Mouse (Mus musculus) kidney, adult 10 weeks (tissue): Measurements from ENCODE around the gene Nek4. TPM values are rescaled to one million over a fixed set of nuclear protein-coding genes. Genes with fewer than 3 reads are reported as not detected.

Experiments
- polyA plus RNA-seq: library from polyadenylated mRNA; stranded (reverse); fragments of 350-450 nt; fragmentation: Illumina TruSeq; extraction: RNeasy Lipid Tissue Mini Kit (QIAGEN cat#74804); gene quantifications from one replicate; pipeline ENCODE4 v1.2.3, GENCODE M21; 2014; ENCODE audit warnings: low read depth, low replicate concordance

Gene Nek4
- polyA plus RNA-seq, result 20.6 TPM

DNA sequence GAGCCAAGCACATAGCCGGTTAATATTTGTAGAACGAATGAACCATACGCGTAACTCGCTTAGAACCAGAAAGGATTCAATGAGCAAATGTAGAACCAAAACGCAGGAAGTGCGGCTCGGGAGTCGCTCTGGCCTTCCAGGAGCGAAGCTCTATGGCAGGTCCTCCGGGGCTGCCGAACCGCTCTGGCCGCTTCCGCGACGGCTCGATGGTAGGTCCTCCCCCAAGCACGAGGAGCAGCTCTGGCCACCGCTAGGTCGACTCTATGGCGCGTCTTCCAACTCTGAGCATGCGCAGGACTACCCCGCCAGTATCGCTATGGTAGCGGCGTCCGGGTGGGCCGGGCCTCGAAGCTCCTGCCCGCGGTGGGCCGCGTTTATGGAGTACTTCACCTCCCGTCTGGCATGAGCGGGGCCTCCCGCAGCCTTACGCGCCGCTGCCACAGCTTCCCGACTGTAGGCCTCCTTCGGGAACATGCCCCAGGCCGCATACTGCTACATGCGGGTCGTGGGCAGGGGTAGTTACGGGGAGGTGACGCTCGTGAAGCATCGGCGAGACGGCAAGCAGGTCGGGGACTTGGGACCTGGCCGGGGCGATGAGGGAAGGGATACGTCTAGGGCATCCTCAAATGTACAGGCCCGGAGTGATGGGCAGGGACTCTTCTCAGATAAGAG, at the start of gene Nek4:
Gene Nek4, plus strand, starts transcription at position 224 of the 672 bp plus-strand sequence.

DNA sequence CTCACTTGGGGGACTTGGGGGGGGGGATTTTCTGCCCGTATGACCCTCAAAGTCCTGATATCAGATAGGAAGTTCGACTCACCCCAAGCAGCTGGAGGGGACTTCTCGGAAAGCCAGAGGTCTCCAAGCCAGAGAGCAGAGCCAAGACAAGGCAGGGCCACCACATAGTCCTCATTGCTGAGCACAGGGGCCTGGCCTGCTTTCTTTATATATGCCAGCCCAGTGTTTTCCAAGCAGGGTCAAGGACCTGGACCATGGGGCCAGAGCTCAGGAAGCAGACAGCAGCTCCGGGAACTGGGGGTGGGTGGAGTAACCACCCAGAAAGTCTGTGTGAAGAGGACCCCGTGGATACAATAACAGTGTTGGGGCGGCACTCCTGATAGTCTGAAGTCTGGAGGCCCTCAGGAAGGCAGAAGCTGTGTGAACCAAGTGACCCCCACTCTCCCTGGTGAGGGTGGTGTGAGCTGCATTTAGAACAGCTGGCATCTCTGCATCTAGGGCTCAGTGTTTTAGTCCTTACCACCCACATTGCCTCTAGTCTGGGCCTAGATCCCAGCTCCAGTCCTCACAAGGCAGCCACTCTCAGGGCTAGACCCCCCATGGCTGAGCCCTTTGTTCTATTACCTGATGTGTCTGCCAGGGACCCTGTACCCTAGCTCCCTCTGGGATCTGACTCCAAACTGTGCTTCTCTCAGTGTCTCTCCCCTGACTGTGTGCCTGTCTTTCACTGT, 27.6 kb upstream of the Nek4 start, which contains the start of gene Itih3:
Gene Itih3, minus strand, starts transcription at position 386 of the 731 bp plus-strand sequence.

DNA sequence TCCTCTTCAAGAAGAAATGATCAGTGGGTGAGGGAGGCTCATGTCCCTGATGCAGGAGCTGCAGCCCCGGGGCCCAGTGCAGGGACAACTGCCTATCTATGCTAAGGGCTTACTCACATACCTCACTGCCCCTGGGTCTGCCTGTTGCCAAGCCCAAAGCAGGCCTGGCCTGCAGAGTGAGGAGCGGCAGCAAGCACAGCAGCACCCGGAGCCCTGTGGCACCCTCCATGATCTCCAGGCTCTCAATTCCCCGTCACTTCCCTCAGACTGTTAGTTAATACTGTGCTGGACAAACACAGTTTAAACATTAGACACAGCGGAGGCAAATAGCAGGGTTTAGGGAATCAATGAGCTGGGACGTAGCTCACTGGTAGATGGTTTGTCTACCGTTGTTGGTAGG, 8.1 kb upstream of the Nek4 start, which contains the start of gene Itih1:
Gene Itih1, minus strand, starts transcription at position 252 of the 400 bp plus-strand sequence.

DNA sequence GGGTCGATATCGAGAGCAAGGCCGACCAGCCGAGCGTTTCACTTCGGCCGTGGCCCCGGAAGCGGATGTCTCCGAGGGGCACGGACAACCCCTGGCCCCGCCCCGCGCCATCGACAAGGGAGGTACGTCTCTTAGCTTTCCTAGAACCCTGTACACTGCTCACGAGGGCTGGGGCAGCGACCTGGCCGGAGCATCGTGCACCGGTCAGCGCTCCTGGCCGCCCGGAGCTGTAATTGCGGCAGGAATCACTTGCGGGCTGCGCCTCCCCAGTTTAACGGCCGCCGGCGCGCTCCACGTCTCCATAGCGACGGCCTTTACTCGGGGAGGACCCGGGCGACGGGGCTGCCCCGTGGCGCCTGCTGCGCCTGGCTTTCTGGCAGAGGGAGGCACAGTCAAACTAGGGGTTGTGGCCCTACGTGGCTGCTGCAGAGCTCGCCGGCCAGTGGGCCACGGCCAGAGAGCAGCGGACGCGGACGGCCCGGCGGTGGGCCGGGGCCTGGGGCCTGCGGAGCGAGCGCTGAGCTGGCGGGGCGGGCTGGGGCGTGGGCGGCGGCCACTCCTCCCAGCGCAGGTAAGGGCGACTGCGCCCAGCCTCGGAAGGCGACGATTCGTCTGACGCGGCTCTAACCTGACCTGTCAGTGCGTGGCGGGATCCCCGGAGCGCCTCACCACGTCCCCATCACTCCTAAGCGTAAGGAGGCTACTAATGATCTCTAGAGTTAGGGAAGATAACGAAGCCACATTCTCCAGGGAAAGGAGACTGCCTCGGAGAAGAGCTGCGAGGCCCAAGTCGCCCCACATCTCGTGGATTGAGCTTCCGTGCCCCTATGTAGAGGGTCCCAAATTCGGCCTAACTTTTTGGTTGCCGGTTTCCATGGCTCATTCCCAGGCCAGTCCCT, 50.4 kb downstream of the Nek4 start, which contains the start of the genes Glt8d1 and Spcs1:
Gene Glt8d1, plus strand, starts transcription at position 94 of the 899 bp plus-strand sequence.
Gene Spcs1, minus strand, starts transcription at position 366 of the 899 bp plus-strand sequence.

DNA sequence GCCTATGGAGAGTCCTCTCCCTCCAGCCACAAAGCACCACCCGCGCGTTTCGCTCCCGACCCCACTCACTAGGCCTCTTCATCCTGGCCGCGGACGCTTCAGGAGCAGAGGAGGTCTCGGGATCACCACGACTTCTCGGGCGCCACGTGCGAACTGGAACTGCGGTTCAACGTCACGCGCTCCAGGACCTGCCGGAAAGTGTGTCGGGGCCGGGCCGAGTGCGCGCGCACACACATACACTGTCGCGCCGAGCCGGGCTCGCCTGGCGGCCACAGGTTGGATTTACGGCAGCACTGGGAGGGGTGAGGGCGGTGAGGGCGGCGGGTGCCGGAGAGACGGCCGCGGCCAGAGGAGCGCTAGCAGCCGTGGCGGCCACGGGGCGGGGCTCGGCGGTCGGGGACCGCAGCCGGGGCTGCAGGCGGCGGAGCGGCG, 67.7 kb downstream of the Nek4 start, which contains the start of the genes Pbrm1 and Gnl3:
Gene Pbrm1, plus strand, starts transcription at position 279 of the 432 bp plus-strand sequence.
Gene Gnl3, minus strand, starts transcription at position 293 of the 432 bp plus-strand sequence.

Other genes starting within 250 kb of the Nek4 start
- gene Sfmbt1, start 236.5 kb upstream of the Nek4 start, polyA plus RNA-seq, result 13.5 TPM
- gene Tmem110, start 125.8 kb upstream of the Nek4 start, polyA plus RNA-seq, result 2.3 TPM
- gene Mustn1, start 72.2 kb upstream of the Nek4 start, polyA plus RNA-seq, result 1.3 TPM
- not detected for gene Itih4, start 64.9 kb upstream of the Nek4 start, polyA plus RNA-seq
- gene Itih3, start 27.6 kb upstream of the Nek4 start, polyA plus RNA-seq, result 0.53 TPM
- 0.12 TPM for gene Itih1, start 8.1 kb upstream of the Nek4 start, polyA plus RNA-seq
- 76.0 TPM for gene Glt8d1, start 50.0 kb downstream of the Nek4 start, polyA plus RNA-seq
- 429 TPM for gene Spcs1, start 50.3 kb downstream of the Nek4 start, polyA plus RNA-seq
- gene Pbrm1, start 67.8 kb downstream of the Nek4 start, polyA plus RNA-seq, result 62.8 TPM
- 90.1 TPM for gene Gnl3, start 67.8 kb downstream of the Nek4 start, polyA plus RNA-seq
- gene Smim4, start 177.6 kb downstream of the Nek4 start, polyA plus RNA-seq, result 24.4 TPM
- gene Nt5dc2, start 179.7 kb downstream of the Nek4 start, polyA plus RNA-seq, result 1.1 TPM
- 0.97 TPM for gene Stab1, start 217.3 kb downstream of the Nek4 start, polyA plus RNA-seq